Mouse (Mus musculus) heart, adult 18-20 months (tissue): Measurements from ENCODE around the gene Kcnd2. TPM values are rescaled to one million over a fixed set of nuclear protein-coding genes. Genes with fewer than 3 reads are reported as not detected.

Experiments
- DNase-seq, 2 experiments: peaks; one replicate each; pipeline ENCODE4 v3.0.0; 2021 to 2022; ENCODE audit warnings: mixed read lengths in 1 of 2
- total RNA-seq, 2 experiments: library from RNA; stranded (reverse); gene quantifications; 2 replicates each; pipeline ENCODE4 v1.2.3; 2021

Kcnd2 gene
- total RNA-seq, 2 experiments from 2014 or later: 14.8 to 16.5 TPM

GRCm38 (mm10) chr6:21686388-21686787 is 471.1 kb downstream of the Kcnd2 start:
- DNase-seq: no peak

- DNase-seq: no peak
Observed at GRCm38 (mm10) chr6:21692861-21693350, 477.6 kb downstream of the Kcnd2 start.

GRCm38 (mm10) chr6:21697641-21698040 is 482.3 kb downstream of the Kcnd2 start:
- DNase-seq: no peak

DNA sequence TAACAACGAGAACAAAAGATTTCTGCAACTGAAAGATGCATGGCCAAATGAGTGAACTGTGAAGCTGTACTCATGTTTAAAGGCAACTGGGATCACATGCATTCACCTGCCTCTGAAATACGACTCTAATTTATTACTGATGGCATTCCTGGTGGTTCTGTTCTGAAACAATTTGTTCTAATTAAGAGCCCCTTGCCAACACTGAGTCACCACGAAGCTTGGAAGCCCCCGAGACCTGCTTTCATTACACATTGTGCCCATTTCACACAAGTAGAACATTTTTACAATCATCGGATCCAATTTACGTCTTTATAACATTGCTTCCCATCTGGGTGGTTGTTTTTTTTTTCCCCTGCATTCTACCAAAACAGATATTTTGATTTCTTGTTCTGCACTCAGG is 485.8 kb downstream of the Kcnd2 start:
- DNase-seq: no peak

GRCm38 (mm10) chr6:21709228-21709627 is 493.9 kb downstream of the Kcnd2 start:
- DNase-seq: peak in 1 of 2 experiments; percentile 7

DNA sequence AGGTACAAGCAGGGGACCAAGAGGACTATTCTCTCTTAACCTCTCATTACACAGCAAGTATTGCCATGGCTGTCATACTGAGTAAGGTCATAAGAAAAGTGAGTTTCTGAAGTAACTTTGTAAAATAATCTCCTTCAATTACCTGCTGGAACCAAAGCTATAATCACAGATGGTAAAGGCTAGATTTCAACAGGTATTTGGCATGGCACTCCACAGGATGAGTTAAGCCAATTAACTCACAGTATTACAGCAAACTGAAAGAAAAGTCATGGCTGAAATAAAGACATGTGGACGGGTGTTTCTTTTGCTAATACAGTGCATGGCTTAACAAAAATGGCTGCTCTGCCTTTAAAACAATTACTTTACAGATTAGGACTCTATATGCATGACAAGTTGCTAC is 503.8 kb downstream of the Kcnd2 start:
- DNase-seq: no peak

GRCm38 (mm10) chr6:21722238-21722637 is 506.9 kb downstream of the Kcnd2 start:
- DNase-seq: no peak

DNA sequence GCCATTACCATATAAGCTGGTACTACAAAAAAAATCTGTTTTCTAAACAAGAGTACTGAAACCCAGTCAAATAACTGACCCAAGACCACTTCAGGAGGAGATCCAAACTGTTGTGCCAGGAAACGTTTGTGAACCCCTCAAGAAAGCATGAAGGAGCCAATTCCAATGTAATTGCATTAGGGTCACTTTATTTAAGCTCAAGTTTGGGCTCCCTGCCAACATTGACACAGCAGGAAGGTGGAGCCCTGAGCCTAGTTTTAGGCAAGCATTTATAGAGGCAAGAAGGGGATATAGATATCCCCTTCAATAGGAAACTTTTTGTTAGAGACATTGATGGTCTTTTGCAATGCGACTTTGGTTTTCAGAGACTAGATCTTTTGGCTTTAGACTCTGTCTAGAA is 525.3 kb downstream of the Kcnd2 start:
- no peak for DNase-seq

DNA sequence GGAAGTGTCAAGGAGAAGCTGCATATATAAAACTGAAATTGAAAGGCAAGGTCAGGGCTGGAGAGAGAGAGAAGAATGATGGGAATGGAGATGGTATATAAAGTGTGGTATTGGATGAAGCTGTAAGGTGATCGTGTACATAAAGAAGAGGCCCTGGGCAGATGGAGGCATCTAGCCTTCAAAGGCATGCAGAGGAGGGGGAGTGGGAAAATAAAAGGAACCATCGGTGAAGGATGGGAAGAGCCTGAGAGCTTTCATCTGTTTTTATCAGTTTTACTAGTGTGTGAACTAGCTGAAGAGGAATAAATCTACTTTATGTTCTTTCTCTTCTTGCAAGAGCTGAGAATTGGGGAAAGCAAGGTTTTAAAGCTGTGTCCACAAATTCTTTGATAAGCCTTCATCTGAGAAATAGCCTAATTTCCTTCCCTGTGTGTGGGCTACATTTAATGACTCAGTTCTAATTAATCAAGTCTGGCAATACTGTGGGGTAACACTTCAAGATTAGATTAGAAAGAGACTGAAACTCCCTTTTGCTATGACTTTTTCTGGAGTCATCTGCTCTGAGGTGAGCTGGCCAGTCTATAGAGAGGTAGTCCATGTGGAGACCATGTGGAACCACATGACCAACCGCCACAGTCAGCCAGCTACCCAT is 529.4 kb downstream of the Kcnd2 start:
- DNase-seq: no peak

GRCm38 (mm10) chr6:21747536-21747935 is 532.2 kb downstream of the Kcnd2 start:
- no peak for DNase-seq

DNA sequence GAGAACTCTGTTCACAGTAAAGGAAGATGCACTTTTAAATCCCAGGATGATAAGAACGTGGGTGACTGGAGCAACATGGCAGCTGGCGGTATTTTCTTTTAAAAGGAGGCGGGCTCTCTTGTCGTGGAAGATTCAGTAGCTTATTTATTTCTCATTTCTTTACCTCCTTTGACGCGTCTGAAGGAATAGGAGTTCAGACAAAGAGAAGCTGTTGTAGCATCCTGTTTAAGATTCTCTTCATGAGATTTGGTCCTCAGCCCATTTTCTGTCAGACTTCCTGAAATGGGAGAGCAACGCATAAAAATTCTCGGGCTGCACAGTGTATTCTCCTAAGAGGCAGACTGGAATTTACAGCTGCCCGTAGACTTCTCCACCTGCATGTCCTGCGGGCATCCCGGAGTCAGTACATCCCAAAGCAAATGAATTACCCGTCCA is 552.5 kb downstream of the Kcnd2 start:
- no peak for DNase-seq

DNA sequence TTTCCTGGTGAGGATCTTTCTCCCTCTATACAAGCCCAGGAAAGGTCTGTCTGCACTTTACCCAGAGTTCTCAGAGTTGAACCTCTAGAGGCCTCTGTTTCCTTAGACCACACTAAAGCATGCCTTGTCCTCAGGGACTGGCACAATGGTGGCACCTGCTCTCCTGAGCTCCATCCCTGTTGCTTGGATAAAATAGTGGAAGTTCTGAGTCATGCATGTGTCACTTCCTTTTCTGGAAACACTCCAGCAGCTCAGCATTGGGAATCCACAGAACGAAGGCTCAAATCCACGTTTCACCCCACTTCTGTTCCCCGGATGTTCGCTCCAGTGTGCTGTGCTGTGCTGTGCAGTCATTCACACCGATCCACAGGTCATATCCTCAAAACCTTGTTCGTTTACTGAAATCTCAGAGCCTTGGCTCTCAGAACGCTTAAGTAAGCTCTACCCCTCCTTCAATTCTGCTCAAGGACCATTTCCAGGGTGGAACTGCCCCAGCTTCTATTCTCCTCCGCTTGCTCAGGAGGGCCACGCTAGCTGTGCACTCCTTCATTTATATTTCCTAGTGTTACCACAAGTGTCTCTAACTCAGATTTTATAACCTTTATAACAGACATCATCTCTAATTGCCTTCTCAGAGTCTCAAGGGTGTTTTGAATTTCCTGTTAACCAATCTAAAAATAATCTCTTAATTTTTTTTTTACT is 553.6 kb downstream of the Kcnd2 start:
- peak; percentile 49 to 56 for DNase-seq

DNA sequence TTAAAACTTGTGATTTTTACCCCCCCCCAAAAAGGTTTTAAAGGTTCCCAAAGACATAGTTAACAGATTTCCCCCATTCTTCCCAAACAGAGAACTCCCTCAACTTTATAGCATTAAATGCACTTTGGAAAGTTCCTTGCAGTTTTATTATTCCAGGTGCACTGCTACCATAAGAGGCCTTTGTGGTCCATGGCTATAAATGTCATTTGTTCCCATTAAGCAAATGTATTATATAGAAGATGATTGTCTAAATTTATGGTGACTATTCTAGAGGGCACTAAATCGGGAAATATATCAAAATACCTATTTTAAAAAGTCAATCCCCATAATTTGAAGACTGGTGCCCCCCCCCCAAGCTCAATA is 554.1 kb downstream of the Kcnd2 start:
- DNase-seq: no peak

DNA sequence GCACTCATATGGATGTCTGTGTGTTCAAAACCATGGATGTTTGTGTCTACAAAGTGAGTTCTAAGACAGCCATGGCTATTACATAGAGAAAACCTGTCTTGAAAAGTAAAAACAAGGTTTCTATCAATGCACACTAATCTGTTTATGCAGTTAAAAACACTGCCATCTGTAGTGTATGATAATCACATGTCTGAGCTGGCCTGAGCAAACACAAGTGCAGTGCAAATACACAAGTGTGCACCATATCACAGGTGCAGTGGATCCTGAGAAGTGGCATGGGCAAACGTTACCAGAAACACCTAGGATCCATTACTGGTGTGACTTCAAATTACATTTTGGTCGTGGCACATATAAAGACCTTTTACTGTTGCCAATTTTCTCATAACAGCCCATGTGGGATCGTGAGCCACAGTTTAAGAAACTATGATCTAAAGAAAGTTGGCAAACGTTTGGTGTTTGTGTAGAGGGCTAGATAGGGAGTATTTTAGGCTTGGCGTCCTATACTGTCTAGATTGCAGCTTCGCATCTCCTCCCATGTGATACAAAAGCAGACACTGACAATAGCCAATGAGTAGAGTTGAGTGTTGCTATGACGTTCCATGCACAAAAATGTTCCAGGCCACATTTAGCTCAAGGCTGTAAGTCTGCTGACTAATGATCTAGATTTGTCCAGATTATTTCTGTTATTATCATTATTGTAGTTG is 559.1 kb downstream of the Kcnd2 start:
- no peak for DNase-seq
